Comparison of ENCODE assay signal across 25 mouse cellular contexts in the genomic region with DNA sequence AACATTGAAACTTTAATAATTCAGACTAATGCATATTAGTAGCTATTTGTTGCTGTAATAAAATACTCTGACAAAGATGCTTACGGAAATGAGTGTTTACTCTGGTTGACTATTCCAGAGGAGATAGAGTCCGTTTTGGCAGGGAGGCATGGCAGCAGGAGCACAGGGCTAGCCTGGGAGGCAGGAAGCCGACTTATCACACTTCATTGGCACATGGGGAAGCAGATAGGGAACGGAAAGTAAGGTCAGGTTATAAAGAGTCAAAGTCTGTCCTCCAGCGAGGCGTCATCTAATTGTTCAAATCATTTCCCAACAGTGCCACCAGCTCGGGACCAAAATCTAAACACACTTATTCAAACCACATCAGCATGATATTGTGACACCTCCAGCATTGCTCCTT. TPM values are rescaled to one million over a fixed set of nuclear protein-coding genes. Genes with fewer than 3 reads are reported as not detected.
"Had no signal": no experiment of that assay in that cellular context is flagged by ENCODE, and none has a peak within 500 bp of the region (broad histone marks: within the 10 kb centered on the region; RNA-seq: fewer than 3 reads in every experiment).

No protein-coding gene starts in this region.

- H3K9ac ChIP-seq: neural tube, embryonic 13.5 days; neural tube, embryonic 15.5 days; stomach, embryonic 15.5 days had no signal

- DNase-seq: retina, postnatal 1 day; right cerebral cortex, adult 18-20 months; right cerebral cortex, postnatal 14 days; right cerebral cortex, postnatal 25 days; right cerebral cortex, postnatal 4 days; spleen, adult 18-20 months; thymus, adult 18-20 months; thymus, adult 2 months; thymus, postnatal 14 days; thymus, postnatal 25 days; thymus, postnatal 36 days; thymus, postnatal 4 days had no signal

- H3K27ac ChIP-seq: neural tube, embryonic 13.5 days; neural tube, embryonic 15.5 days; stomach, embryonic 15.5 days; stomach, postnatal 0 days had no signal

- H3K4me3 ChIP-seq: neural tube, embryonic 13.5 days; neural tube, embryonic 15.5 days; stomach, embryonic 15.5 days had no signal

- H3K4me2 ChIP-seq: neural tube, embryonic 13.5 days; neural tube, embryonic 15.5 days; stomach, embryonic 15.5 days had no signal

- H3K27me3 ChIP-seq: neural tube, embryonic 13.5 days; neural tube, embryonic 15.5 days; stomach, embryonic 15.5 days had no signal

- H3K4me1 ChIP-seq: neural tube, embryonic 13.5 days; neural tube, embryonic 15.5 days; stomach, embryonic 15.5 days had no signal

- H3K9me3 ChIP-seq: neural tube, embryonic 13.5 days; neural tube, embryonic 15.5 days; stomach, embryonic 15.5 days had no signal

- H3K36me3 ChIP-seq: neural tube, embryonic 13.5 days; neural tube, embryonic 15.5 days; stomach, embryonic 15.5 days had no signal

RNA-seq across cellular contexts. Expression of gene Olfr987, which starts 0.9 kb away (rescaled TPM):
- total RNA-seq: neutrophil, adult 5-6 weeks had no signal
- polyA plus RNA-seq: neural tube, embryonic 13.5 days; neural tube, embryonic 14.5 days; neural tube, embryonic 15.5 days; small intestine, adult 2 months; spleen, adult 2 months; stomach, embryonic 14.5 days; stomach, embryonic 15.5 days; stomach, embryonic 16.5 days; stomach, postnatal 0 days; testis, adult 2 months; thymus, adult 2 months; thymus, postnatal 0 days; urinary bladder, adult 2 months had no signal

RNA-seq across cellular contexts. Expression of gene Olfr988, which starts 23.1 kb away (rescaled TPM):
- total RNA-seq: neutrophil, adult 5-6 weeks had no signal
- polyA plus RNA-seq: neural tube, embryonic 13.5 days; neural tube, embryonic 14.5 days; neural tube, embryonic 15.5 days; small intestine, adult 2 months; spleen, adult 2 months; stomach, embryonic 14.5 days; stomach, embryonic 15.5 days; stomach, embryonic 16.5 days; stomach, postnatal 0 days; testis, adult 2 months; thymus, adult 2 months; thymus, postnatal 0 days; urinary bladder, adult 2 months had no signal
